Mouse (Mus musculus) liver, embryonic 12.5 days (tissue): ENCODE results near the gene Nkx2-2. TPM values are rescaled to one million over a fixed set of nuclear protein-coding genes. Genes with fewer than 3 reads are reported as not detected.

ENCODE experiments used
- ATAC-seq: fragments of 200-750 bp; cut with Nextera tagmentation; 2 replicates; pipeline ENCODE4 v1.8.0; 2017; ENCODE audit warnings: moderate number of reproducible peaks, mild to moderate bottlenecking, moderate library complexity
- H3K27ac ChIP-seq: fragments of 300-500 bp; sonication (generic); 2 replicates; pipeline ENCODE4 v1.5.1; 2016; ENCODE audit warnings: mild to moderate bottlenecking
- H3K27me3 ChIP-seq: fragments of 300-500 bp; sonication (generic); replicated peaks from 2 replicates; pipeline ENCODE4 v1.6.1; 2016; ENCODE audit warnings: mild to moderate bottlenecking, moderate library complexity
- H3K36me3 ChIP-seq: fragments of 300-500 bp; sonication (generic); 2 replicates; pipeline ENCODE4 v1.6.1; 2016; ENCODE audit warnings: mild to moderate bottlenecking, moderate library complexity
- H3K4me1 ChIP-seq: fragments of 300-500 bp; sonication (generic); 2 replicates; pipeline ENCODE4 v1.6.1; 2016
- H3K4me2 ChIP-seq: fragments of 300-500 bp; sonication (generic); 2 replicates; pipeline ENCODE4 v1.6.1; 2016; ENCODE audit warnings: mild to moderate bottlenecking, moderate library complexity
- H3K4me3 ChIP-seq: fragments of 300-500 bp; sonication (generic); 2 replicates; pipeline ENCODE4 v1.5.1; 2016; ENCODE audit warnings: mild to moderate bottlenecking, moderate library complexity
- H3K9ac ChIP-seq: fragments of 300-500 bp; sonication (generic); 2 replicates; pipeline ENCODE4 v1.6.1; 2016; ENCODE audit warnings: mild to moderate bottlenecking, moderate library complexity
- H3K9me3 ChIP-seq: fragments of 300-500 bp; sonication (generic); replicated peaks from 2 replicates; pipeline ENCODE4 v1.6.1; 2016; ENCODE audit warnings: mild to moderate bottlenecking, moderate library complexity
- WGBS: fragments of 180-500 bp; shearing (Covaris S2); methylation state at CpG from one replicate; pipeline ENCODE4 v1.1.7; 2016; ENCODE audit not compliant: insufficient replicate concordance; 5-methylcytosine and 5-hydroxymethylcytosine counted together
- polyA plus RNA-seq: library from polyadenylated mRNA; unstranded; fragments of >200 nt; fragmentation: Nextera tagmentation; extraction: Ambion mirVana; gene quantifications from 2 replicates; pipeline ENCODE4 v1.2.1, GENCODE M21; 2016

Gene Nkx2-2
- polyA plus RNA-seq = not detected in 2 replicates

DNA sequence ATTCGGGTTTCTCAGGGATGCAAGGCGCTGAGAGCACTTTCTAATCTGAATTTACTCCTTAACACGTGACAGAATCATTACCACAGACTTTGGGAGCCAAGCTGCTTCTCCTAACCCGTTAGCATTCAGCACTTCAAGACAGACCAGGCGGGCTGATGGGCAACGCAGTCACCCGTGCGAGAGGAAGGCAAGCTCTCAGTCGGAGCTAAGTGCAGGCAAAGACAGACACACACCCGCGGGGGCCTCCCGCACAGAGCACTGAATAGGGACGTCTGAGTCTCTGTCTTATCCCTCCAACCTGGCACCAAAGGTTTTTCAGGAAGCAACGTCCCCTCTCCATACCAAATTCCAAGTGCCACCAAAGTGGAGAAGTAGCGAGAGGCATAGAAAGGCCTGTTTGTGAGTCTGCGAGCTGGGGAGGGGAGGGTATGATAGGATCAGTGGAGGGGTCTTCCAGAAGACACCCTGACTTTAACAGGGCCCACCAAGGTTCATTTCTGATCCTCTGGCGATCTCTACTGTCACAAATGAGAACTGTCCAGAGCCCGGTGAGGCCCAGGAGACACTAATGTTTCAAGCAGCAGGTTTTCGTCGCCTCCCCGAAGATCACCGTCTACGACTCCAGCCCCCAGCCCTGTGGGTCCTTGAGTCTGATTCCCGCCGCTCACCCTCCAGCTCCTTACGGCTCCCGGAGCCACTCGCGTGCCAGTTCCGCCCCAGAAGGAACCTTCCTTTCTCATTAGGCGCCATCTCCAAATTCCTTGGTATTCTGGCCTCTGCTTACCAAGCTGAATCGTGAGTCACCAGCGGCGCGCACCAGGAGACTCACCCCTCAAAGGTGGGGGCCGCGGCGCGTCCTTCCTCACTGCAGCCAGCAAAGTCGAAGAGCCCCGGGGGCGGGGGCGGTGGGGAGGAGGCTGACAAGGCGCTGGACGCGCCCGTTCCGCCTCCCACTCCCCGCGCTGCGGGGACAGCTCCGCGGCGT lies at the start of gene Nkx2-2:
TSS of gene Nkx2-2 (minus strand) at position 973 of the 985 bp plus-strand sequence.
- Histone ChIP-seq H3K4me2 (peak within 1 kb of the TSS; percentile 53), H3K27ac (no peak within 1 kb of the TSS), H3K9ac (no peak within 1 kb of the TSS), H3K36me3 (no peaks in the 10 kb centered on the region), H3K9me3 (no peaks in the 10 kb centered on the region), H3K4me3 (peak within 1 kb of the TSS; percentile 29), H3K27me3 (peaks cover 96% of the 10 kb centered on the region), H3K4me1 (peaks cover 5% of the 10 kb centered on the region; the same call in 1 of the 2 replicates)
- 2% methylated on average over 53 of the region's 54 CpGs for WGBS
- no peak for ATAC-seq

DNA sequence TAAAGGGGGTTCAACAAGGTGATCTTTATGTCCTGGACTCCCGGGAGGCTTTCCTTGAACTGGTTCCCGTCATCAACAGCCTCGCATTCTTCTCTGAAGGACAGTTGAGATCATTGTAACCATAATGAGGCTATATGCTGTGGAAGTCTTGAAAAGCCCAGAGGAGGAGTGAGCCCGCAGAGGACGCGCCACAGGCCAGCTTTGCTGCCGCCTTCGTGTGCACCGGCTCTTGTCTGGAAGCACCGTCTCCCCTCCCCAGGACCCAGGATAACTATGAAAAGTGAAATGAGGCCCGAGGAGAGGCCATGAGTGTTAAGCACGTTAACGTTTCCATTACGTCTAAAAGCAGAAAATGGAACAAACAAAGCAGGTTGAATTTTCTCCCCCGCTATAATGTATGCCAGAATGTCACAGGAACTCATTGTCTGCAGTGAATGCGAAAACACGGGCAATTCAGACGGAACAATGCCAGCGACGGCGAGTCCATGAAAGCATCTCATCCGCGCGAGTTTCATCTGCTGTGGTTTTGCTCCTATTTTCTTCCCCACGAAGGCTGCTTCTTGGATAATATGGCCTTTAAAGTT lies 41.8 kb upstream of the Nkx2-2 start:
- 82% methylated on average over 25 of the region's 25 CpGs for WGBS
- H3K4me2 ChIP-seq = no peak overlapping the region

GRCm38 (mm10) chr2:147231175-147231574 lies 37.1 kb upstream of the Nkx2-2 start:
- H3K27ac ChIP-seq = no peak overlapping the region
- H3K4me2 ChIP-seq = no peak overlapping the region
- no peak overlapping the region for H3K4me3 ChIP-seq
- H3K9ac ChIP-seq = no peak overlapping the region
- H3K9me3 ChIP-seq = no peaks in the 10 kb centered on the region
- no peaks in the 10 kb centered on the region for H3K4me1 ChIP-seq
- no peak for ATAC-seq
- H3K27me3 ChIP-seq = no peaks in the 10 kb centered on the region
- WGBS = 60% methylated on average over 5 of the region's 5 CpGs
- H3K36me3 ChIP-seq = no peaks in the 10 kb centered on the region

More for the DNA sequence above, 41.8 kb upstream of the Nkx2-2 start:
- Histone ChIP-seq H3K4me1 (no peaks in the 10 kb centered on the region), H3K4me3 (no peak overlapping the region), H3K9ac (no peak overlapping the region), H3K9me3 (no peaks in the 10 kb centered on the region), H3K27ac (no peak overlapping the region), H3K36me3 (no peaks in the 10 kb centered on the region), H3K27me3 (no peaks in the 10 kb centered on the region)
- ATAC-seq = no peak

- no peaks in the 10 kb centered on the region for H3K9me3 ChIP-seq
- H3K9ac ChIP-seq = no peak overlapping the region
- 21% methylated on average over 4 of the region's 4 CpGs for whole genome bisulfite sequencing
- H3K27ac ChIP-seq = no peak overlapping the region
- H3K4me1 ChIP-seq = no peaks in the 10 kb centered on the region
- no peaks in the 10 kb centered on the region for H3K36me3 ChIP-seq
- no peak overlapping the region for H3K4me3 ChIP-seq
- no peak overlapping the region for H3K4me2 ChIP-seq
- no peak for ATAC-seq
- peaks cover 13% of the 10 kb centered on the region; the same call in 1 of the 2 replicates for H3K27me3 ChIP-seq
Observed at GRCm38 (mm10) chr2:147205076-147205615, 11.1 kb upstream of the Nkx2-2 start.

DNA sequence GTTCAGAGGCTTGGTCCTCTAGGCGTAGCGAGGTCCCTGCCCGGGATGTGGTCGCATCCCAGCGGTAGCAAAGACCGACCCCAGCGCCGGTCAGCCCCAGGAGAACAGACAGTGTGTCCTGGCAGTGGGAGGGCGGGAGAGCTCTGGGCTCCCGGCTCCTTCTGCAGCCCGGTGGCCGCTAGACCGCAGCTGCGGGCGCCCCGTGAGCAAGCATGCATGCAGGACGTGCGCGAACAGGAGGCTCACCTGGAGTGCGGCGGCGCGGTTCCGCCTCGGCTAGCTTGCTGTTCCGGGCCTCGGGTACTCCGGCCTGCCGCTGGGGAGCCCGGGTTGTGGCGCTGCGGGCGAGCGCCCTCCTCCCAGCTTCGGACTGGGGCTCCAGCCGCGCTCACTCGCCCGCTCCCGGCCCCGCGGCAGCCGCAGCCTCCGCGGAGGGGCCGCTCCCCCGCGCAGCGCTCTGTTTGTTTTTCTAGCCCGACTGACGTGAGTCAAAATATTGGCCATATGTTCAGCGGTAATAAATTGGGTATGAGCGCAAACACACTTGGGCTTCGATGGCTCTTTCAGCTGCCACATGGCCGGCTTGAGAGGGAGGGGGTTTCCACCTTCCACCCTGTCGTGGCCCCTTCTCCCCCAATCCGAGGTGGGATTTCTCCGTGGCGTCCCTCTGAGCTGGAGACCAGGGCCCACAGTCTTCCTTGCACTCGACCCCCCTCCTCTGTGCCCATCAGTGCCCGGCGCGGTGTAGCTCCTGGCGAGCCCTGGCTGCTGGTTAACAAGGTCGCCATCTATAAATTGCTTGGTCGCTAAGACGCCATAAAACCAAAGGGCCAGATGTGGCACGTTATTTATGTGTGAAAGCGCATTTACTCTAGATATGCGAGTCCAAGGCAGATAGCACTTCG lies 920 bp upstream of the Nkx2-2 start:
- Histone ChIP-seq H3K27ac (no peak overlapping the region), H3K4me3 (peak overlapping the region; percentile 29), H3K9ac (no peak overlapping the region), H3K4me2 (peak overlapping the region; percentile 53), H3K9me3 (no peaks in the 10 kb centered on the region), H3K36me3 (no peaks in the 10 kb centered on the region), H3K4me1 (peaks cover 5% of the 10 kb centered on the region; the same call in 1 of the 2 replicates), H3K27me3 (peaks cover 92% of the 10 kb centered on the region)
- WGBS = 1% methylated on average over 71 of the region's 71 CpGs
- ATAC-seq = no peak

- Histone ChIP-seq H3K9me3 (no peaks in the 10 kb centered on the region), H3K4me3 (no peak overlapping the region), H3K4me2 (no peak overlapping the region), H3K9ac (no peak overlapping the region), H3K27me3 (peaks cover 96% of the 10 kb centered on the region), H3K36me3 (no peaks in the 10 kb centered on the region), H3K4me1 (peaks cover 5% of the 10 kb centered on the region; the same call in 1 of the 2 replicates), H3K27ac (no peak overlapping the region)
- WGBS = 7% methylated on average over 13 of the region's 13 CpGs
- no peak for ATAC-seq
Observed at GRCm38 (mm10) chr2:147192731-147193130, 1.3 kb downstream of the Nkx2-2 start.

- Histone ChIP-seq H3K4me2 (no peak overlapping the region), H3K4me1 (peaks cover 10% of the 10 kb centered on the region; the same call in 1 of the 2 replicates), H3K9ac (no peak overlapping the region), H3K36me3 (no peaks in the 10 kb centered on the region), H3K4me3 (no peak overlapping the region), H3K9me3 (no peaks in the 10 kb centered on the region), H3K27ac (no peak overlapping the region), H3K27me3 (peaks cover 100% of the 10 kb centered on the region)
- ATAC-seq = no peak
- 4% methylated on average over 27 of the region's 27 CpGs for WGBS
Observed at GRCm38 (mm10) chr2:147190316-147191021, 3.6 kb downstream of the Nkx2-2 start.

DNA sequence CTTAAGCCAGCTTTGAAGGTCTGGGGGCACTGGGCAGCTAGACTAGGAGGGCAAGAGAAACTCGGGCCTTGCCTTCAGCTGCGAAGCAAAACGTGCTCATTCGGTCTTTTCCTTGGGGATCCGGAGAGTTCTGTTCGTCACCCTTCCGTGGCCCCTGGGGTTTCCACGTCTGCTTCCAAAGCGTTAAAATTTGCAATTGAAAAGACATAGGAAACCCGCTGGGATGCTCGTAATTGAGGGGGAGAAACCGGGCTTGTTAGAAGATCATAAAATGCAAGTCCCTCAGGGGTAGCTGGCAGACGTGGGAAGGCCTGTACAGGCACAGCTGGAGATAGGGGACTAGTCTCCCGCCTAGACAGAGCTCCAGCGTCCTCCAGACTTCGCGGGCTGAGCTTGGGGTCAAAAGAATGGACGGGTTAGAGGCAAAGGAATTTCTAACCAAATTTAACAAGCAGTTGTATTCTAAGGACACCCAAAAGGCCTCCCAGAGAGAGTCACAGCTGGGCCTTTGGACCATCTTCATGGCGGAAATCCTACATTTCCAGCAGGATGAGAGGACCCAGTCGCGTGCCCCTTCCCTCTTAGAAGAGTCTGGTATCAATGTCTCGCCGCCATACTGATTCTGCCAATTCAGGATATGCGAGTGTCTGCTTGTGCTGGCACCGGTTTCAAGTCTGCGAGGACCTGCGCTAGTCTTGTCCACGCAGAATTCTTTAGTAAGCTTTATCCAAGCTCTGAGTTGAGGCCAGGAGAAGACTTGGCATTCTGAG lies 4.3 kb downstream of the Nkx2-2 start:
- H3K4me2 ChIP-seq = no peak overlapping the region
- H3K4me3 ChIP-seq = no peak overlapping the region
- H3K9ac ChIP-seq = no peak overlapping the region
- 2% methylated on average over 28 of the region's 28 CpGs for WGBS
- no peak overlapping the region for H3K27ac ChIP-seq
- no peaks in the 10 kb centered on the region for H3K9me3 ChIP-seq
- peaks cover 8% of the 10 kb centered on the region for H3K4me1 ChIP-seq
- H3K27me3 ChIP-seq = peaks cover 98% of the 10 kb centered on the region
- H3K36me3 ChIP-seq = no peaks in the 10 kb centered on the region
- no peak for ATAC-seq

DNA sequence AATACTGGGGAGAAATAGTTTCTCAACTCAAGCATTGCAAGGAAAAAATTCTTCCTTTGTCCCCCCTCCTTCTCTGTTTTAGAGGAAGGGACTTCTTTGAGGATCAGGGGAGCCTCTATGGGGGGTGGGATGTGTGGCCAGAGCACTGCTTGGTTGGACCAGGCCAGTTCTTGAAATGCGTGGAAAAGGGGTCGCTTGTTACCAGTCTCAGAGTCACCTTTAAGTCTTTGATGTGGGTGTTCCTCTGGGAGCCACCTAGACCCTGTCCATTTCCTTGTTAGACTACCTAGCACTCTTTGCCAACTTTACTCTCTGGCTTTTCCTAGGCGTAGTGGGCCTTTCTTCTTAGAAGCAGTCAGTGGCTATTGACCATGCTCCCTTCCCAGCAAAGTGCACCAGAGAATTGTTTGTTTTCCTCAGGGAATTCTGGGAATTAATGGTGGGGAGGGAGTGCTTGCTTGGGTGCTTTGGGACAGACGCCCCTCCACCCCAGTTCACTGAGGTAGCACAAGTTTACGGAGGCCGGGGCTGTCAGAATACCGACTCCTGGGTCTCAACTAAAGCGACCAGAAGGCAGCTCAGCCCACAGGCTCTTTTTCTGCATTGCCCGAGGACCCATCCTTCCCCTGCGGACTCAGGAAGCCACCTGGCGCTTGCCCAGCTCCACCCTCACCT lies 5.0 kb downstream of the Nkx2-2 start:
- H3K4me3 ChIP-seq = no peak overlapping the region
- H3K9ac ChIP-seq = no peak overlapping the region
- peaks cover 13% of the 10 kb centered on the region; the same call in 1 of the 2 replicates for H3K4me1 ChIP-seq
- no peaks in the 10 kb centered on the region for H3K9me3 ChIP-seq
- H3K36me3 ChIP-seq = no peaks in the 10 kb centered on the region
- H3K27ac ChIP-seq = no peak overlapping the region
- H3K4me2 ChIP-seq = no peak overlapping the region
- peaks cover 98% of the 10 kb centered on the region for H3K27me3 ChIP-seq
- WGBS = 6% methylated on average over 11 of the region's 11 CpGs
- no peak for ATAC-seq
